Mouse (Mus musculus) megakaryocyte, embryonic 14.5 days (primary cell): ENCODE results near the gene Wasf1.

Experiments used
- FLI1 ChIP-seq: IDR thresholded peaks from 2 replicates; pipeline ENCODE4 v1.6.1; 2012; ENCODE audit warnings: low read length, inconsistent platforms, mixed read lengths
- GATA1 ChIP-seq: IDR thresholded peaks from 3 replicates; pipeline ENCODE4 v1.6.1; 2012; ENCODE audit warnings: mixed read lengths, low read length, inconsistent platforms, borderline replicate concordance

GRCm38 (mm10) chr10:40968551-40968950 lies 85.3 kb downstream of the Wasf1 start:
- TF ChIP-seq FLI1 (no peak), GATA1 (no peak)
